Mouse (Mus musculus) thymus, postnatal 4 days (tissue): ENCODE measurements around the gene Trpv6.

ENCODE experiments used
- DNase-seq: peaks from one replicate; pipeline ENCODE4 v3.0.0; 2021

Trpv6 gene

DNA sequence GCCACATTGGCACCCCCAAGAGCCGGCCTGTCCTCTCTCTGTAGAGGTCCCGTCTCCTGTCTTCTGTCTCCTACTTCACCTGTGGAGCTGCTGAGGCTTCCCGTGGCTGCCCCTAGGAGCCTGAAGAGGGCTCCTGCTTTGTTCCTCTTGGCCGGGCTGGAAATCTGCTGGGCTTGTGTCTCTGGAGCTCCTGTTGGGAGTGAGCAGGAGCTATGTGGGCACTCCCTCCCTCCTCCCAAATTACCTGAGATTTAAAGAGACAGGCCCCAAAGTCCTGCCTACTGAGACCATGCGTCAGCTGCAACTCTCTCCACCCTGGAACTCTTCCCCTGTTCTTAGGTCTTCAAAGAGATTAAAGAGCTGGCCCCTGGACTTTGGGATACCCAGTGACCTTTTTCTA is at the start of gene Trpv6:
TSS of gene Trpv6 (minus strand) at position 228 of the 400 bp plus-strand sequence.
- DNase-seq, result no peak

DNA sequence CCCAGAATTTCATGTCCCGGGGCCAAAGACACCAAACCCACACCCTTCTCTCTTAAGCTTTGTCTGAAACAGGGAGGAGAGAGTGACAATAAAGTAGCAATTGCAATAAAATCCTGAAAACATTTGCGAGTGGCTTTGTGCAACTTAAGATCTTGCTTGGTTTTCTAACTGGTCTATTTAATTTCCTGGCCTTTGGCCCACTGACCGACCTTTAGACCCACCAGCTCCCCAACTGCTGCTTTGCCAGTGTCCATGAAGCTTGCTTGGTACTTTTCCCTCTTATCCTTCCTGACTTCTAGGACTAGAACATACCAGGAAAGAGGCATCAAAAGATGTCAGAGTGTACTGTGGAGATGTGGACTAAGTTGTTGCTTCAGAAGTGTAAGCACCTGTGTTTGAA is 49.4 kb upstream of the Trpv6 start:
- DNase-seq, result no peak

DNA sequence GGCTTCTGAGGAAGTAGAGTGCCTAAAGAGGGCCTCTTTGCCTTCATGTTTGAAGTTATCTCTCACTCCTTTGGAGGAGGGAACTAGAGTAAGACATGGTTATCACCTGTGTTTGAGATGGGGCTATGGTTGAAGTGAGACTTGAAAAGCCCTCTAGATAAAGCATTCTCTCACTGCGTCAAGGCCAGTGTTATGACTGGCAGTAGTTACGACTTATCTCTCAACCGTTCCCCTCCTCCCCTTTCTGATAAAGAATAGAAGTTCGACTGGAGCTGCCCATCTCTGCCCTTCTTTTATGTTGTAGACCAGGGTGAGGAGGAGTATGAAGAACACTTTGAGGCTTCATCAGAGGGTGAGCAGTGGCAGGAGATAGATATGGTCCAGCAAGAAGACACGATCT is 48.7 kb upstream of the Trpv6 start:
- DNase-seq, result no peak

DNA sequence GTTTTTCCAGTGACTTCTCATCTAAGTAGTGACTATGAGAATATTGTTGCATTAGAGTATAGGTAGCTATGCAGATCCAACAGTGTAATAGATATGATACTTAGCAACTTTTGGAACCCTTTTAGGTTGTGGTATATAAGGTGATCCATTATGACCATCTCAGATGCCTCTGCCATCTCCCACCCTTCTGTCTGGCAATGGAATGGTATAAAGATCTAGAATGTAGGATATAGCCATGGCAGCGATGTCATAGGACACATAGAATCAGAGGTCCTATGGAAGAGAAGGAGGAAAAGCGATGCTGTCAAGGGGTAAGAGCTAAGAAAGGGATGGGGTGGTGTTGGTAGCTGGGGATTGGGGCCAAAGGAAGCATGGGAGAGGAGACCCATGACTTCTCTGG is 47.9 kb upstream of the Trpv6 start, which contains the start of gene Llcfc1:
TSS of gene Llcfc1 (plus strand) at position 301 of the 400 bp plus-strand sequence.
- no peak for DNase-seq

DNA sequence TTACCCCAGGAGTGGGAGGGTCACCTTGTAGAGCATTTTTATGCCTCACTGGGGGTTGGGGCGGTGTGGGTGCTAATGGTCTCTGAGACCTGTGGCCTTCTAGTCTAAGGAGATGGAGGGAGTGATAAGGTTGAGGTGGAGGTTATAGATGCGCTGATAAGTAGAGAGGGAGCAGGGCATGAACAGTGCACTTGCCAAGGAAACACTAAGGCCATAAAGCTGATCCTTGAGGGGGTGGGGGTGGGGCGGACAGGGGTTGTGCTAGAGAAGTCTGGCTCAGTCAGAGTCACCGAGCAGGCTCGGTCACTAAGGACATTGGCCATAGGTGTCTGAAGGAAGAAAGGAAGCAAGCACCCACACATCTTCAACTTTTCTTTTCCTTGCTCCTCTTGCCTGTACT is 45.5 kb upstream of the Trpv6 start:
- no peak for DNase-seq

DNA sequence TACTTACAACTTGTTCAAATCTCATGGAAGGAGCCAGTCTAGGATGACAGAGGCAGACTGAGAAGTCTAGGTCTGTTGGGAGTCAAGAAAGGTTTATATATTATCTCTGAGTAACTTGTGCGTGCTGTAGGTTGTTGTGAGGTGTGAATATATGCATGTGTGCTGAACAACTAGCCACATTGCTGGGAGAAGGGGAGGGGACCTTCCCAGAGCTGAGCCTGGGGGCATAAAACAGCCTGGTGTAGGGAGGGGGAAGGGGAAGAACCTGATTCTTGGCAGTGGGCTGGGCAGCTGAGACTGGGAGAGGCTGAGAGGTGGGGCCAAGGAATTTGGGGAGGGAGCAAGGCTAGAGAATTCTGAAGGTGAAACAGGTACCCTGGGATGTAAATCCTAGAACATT is 44.5 kb upstream of the Trpv6 start, which contains the start of gene Trpv5:
TSS of gene Trpv5 (minus strand) at position 101 of the 400 bp plus-strand sequence.
- no peak for DNase-seq

DNA sequence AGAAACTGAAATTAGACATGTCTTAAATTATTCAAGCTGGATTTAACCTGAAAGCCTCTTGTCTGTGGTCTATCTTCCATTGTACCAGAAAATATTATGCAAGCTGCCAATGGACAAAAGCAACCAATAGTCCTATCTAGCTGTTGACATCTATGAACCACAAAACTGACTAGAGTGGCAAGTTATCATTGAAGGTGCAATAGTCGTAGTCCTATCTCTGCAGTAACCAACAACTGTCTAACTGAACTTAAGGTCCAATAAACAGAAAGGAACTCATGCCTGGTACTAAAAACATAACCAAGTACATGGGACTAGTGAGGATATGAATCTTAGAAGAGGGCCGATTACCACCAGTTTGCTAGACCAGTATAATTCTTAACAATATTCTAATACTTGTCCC is 40.3 kb upstream of the Trpv6 start:
- no peak for DNase-seq

DNA sequence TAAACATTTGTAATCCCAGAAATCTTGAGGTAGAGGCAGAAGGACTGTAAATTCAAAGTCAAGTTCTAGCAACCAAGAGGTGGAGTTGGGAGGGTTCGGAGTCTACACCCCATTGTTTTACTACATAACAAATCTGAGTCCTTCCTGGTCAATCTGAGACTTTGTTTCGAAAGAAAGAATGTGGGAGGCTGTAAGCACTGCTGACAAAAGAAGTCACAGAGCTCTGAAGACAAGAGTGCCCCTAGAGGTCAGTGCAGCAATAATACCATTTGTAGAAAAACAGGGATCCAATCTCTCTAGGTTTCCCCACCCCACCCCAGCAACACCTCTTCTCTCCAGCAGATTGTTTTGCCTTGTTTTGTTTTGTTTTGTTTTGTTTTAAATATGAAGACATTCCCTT is 26.1 kb upstream of the Trpv6 start:
- DNase-seq, result peak; percentile 32

DNA sequence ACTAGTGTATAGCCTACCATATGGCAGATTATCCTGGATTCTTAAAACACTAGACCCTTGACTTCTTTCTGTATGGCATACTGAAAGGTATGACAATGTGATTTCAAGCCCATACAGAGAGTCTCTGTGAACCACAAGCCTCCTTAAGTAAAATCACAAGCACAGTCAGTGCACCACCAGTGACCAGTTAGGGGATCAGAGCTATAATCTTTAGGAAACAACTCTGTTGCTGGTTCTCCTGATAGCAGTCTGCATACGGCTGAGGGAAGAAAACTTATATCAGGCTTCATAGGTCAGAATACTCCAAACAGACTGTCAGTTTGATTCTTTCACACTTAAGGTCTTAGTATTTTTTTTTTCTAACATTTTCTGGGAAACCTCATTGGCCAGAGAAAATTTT is 22.3 kb upstream of the Trpv6 start:
- DNase-seq, result no peak

DNA sequence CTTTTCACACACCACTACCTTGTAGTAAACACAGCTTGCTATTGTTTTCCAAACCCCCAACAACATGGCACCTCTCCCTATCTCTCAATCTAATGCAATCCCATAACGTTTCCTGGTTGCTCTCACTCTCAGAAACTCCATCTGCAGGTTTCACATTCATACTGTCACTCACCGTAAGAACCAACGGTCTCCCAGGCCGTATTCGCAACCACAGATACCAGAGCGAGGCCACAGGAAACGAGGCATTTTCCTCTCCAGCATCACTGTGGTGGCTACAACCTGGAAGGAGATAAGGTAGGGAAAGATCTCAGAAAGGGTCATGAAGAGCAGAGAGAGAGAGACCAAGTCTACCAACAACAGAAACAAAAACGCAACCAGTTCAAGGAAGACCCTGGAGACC is 18.4 kb upstream of the Trpv6 start:
- no peak for DNase-seq

DNA sequence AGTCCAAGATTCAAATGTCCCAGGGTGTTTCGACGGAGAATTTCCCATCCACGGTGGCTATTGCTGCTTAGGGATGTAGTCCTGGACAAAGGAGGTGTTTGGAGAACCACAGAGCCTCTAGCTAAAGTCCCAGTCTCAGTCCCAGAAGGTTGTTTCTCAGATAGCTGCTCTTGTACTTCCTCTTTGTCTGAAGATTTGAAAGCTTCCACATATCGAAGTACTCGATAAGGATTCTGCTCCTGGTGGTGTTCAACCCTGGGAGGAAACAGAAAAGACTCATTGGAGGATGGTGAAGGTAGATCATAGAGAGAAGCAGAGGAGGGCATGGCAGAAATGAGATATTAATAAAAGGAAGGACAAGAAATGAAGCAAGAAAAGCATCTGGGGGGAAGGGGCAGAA is 17.0 kb upstream of the Trpv6 start:
- no peak for DNase-seq

DNA sequence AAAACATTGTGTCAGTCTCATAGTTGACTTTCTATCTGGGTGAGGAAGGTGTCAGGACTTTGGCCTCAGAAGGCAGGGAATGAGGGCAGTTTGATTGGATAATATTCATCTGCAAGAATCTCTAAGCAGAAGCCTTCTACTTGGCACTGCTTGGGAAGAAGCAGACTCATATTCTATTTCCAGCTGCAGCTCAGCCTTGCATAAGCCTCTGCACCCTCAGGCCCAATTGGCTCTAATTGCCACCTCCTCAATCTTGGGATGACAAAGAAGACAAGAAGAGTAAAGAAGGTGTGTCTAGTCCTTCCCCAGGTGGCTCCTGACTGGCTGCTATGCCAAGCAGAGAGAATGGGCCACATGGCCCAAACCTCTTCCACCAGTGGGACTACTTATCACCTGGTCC is 10.5 kb upstream of the Trpv6 start:
- DNase-seq, result no peak

DNA sequence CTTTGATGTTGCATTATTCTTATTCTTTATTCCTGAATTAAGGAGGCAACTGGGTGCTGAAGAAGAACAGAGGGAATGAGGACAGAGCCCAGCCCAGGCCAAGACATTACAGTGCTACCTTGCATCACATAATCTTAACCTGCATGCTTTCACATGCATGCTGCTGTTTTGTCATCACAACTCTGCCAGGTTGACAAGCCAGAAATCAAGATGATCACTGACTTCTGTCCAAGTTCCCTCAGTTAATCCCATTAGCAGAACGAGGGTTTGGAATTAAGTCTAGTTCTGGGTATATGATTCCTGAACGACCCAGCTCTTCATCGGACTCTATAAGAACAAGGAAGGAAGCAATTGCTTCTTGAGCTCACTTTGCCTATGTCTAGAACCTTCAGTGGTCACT is 10.0 kb upstream of the Trpv6 start:
- no peak for DNase-seq

DNA sequence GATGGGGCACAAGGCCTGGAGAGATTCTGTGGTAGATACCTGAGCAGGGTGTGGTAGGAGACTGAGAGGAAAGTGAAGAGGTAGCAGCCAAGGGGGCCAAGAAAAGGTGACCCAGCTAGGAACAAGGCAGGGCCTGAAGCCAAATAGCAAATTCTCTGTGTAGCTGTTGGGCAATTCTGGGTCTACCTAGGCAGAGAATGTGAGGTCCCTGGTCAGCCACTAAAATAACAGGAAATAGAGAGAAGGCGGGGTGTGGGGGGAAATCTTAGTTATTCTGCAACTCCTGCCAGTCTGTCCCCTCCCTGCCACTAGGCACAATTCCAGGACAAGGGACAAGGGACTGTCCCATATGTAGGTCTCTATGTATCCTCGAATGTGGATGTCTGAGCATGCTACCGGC is 7.0 kb upstream of the Trpv6 start:
- DNase-seq, result no peak

DNA sequence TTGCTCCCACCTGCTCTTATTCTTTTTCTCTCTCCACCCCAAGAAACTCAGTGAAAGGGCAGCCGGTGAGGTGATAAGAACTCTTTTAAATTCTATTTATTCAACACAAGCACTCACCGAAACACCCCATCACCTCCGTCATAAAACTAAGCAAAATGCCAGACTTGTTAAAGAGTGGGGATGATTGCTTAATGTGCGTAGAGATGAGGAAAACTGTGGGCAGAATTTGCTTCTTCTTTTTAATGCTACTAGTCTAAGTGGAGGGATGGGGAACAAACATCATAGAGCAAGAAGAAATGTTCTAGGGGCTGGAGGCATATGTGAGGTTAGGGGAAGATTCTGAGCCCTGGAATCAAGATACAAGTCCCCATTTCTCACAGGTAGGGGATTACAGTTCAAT is 6.6 kb upstream of the Trpv6 start:
- no peak for DNase-seq

DNA sequence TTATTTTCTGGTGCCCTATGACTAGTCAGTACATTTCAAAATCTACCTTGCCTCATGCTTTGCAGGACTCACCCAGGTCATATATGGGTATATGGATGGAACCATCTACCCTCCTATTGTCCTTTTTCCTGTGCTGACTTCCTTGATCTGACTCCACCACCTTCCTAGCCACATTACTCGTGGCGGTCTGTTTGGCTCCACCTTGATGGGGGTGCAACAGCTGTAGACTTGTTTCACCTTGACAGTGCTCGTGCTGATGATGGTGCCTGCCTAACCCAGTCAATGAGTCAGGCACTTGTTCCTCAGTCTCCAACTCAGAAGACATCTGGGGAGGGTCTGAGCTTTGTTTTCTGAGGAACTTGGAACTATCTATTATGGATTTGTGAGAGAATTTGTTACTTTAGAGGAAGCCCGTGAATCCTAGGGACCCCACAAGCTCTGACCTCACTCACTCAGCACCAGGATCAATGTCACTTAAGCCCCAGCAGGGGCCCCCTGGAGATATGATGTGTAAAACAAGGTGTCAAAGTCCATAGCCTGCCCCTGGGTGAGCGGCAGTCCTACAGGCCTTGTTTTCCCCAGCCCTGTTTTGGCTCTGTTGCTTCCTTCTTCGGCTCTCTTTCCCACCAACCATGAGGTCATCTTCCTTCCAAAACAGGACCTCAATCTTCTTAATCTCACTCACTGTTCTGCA is 5.1 kb upstream of the Trpv6 start:
- no peak for DNase-seq

DNA sequence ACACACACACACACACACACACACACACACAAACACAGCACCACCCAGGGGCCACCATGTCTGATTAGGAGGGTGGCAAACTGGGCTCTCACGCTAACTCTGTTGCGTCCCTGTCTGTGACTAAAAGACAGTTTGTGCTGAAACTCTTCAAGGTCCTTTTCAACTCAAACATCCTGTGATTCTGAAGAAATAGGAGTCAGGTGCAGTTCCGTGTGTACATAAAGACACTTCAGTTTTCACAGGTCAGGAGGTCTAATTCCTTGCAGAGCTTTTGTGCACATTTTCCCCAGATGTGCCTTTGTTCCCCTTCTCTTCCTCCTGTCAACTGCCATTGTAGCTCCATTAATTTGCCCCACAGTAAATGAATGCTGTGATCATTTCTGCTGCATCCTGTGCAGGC is 4.2 kb upstream of the Trpv6 start:
- DNase-seq, result no peak

DNA sequence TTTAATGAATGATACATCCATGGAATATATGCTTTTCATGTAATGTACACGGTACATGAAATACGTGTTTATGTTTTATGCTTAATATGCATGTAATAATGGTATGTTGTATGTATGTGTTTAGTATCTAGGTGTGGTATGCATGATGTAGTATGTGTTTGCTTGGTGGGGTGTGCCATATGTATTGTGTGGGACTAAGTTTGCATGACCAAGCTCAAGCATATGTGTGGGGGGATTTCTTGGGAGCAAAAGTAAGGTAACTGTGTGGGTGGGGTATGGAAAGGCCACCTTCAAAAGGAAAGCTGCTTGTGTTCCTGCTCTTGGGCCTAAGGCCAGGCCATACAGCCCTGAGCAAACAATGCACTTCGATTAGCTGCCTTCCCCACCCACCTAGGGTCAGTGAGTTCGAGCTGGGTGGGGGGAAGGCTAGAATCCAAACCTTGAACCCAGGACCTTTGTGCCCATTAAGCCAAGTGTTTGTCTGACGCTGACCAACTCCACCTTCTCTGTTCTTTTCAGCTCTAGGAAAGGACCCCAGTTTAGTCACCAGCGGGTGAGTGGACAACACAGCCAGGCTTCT is 1.8 kb upstream of the Trpv6 start:
- no peak for DNase-seq

DNA sequence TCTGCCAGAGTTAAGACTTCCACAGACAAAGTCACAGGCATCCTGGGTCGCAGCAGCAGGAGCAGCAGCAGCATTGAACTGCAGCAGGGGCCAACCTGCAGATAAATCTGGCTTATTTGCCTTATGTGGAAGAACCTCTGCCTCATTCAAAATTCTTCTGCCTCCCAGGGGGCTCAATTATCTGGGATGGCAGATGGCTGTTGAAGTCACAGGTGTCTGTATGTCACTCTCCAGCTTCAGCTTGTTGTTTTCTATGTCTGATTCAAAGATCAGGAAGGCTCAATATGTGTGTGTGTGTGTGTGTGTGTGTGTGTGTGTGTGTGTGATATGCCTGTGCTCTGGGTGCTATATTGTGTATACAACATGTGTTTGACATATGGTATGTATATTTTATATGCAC is 1.2 kb upstream of the Trpv6 start:
- DNase-seq, result no peak

DNA sequence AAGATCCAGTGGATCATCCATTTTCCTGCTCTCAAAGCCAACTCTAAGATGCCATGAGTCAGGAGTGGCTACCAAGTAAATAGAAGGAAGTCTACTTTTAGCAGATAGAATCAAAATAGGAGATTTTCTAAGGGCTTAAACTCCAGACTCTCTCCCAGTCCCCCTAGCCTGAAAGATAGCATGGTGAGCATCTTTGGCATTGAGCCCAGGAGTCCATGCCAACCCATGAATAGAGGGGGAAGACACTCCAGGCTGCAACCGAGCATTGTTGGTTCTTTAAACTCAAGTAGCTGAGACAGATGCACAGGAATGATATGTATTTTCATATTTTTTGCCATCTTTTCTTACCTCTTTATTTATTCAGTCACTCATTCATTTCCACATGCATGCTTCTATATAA is 994 bp downstream of the Trpv6 start:
- DNase-seq, result no peak

DNA sequence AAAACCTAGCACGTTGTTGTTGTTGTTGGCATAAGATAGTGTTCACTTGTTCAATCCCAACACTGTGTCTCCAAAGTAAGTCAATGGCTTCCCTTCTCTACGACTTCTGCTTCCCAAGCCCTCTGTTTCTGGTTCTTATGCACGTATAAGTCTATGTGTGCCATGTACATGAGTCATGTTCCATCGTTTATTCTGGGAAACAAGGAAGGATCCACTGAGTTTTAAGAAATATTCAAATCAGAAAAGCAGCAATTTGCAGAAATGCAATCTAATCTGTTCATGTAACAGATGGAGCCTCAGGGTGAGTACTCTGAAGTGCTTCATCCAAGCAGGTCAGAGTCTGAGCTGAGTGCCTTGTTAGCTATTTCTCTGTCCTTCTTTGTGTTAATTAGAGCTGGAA is 4.7 kb downstream of the Trpv6 start:
- DNase-seq, result no peak

DNA sequence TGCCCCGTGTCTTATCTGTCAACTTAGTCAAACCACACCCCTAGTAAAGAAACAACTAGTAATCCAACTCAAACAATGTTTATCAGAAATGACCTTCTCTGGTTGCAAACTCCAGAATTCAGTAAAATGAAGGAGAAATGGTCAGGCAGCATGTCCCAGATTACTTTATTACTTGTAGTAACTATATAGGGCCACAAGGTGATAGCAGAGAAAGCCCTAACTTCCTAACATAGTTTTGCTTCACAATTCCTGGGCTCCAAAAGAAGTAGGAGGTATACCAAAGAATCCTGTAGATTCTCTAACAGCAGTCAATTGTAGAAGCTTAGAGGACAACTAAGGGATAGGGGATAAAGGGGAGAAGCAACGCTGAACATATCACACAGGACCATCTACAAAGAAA is 5.4 kb downstream of the Trpv6 start:
- no peak for DNase-seq

DNA sequence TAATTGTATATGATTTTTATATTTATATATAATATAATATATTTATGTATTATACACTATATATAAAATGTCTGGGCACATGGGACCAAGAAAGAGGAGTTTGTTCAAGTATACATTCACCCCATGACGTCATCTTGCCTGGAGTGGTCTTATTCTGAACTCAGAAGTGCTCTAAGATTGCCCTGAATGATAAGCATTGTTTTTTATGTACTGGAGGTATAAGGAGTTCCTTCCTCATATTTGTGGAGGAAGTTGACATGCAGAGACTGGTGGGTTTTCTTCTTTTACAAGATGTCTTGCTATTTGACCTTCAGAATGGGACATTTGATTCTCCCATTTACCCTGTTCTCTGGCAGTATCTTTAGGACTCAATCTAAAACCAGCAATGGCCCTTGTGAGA is 8.0 kb downstream of the Trpv6 start:
- no peak for DNase-seq

DNA sequence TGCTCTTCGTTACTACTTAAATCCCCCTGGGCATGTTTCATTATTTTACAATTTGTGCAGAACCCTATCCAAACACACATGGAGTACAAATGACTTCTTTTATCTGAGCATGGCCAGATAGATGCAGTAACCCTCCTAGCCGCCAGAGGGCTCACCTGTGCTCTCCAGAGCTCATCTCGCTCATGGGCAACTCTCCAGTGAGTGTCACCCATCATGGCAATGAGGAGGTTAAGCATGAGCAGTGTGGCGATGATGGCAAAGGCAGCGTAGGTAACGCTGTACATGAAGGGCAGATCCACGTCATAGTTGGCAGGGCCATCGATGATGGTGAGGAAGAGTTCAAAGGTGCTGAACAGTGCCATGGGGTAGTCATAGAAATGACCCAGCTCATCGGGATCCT is 13.5 kb downstream of the Trpv6 start:
- peak; percentile 79 for DNase-seq
